Mouse (Mus musculus): ENCODE measurements around the gene Bcl2l1. TPM values are rescaled to one million over a fixed set of nuclear protein-coding genes. Genes with fewer than 3 reads are reported as not detected.

Bcl2l1 gene
- polyA plus RNA-seq, 1 experiment: 207 TPM

DNA sequence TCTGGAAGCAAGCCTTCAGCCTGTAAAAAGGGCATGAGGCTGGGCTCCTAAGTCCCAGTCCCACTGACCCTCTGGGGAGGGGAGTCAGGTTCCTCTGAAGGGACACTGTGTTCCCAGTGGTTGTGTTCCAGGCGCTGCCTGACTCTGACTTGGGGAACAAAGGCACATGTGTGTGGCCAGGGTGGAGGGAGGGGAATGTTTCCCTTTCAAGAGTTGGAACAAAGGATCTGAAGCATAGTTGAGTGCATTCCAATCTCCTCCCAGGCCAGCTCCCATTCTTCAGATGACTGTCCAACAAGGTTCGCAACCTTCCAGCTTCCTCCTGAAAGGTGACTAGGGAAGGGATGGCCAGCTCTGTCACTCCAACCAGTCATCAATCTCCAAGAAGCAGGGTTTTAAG, 11.2 kb downstream of the Bcl2l1 start:
- 92% methylated on average over 2 of the region's 2 CpGs for WGBS
- Histone ChIP-seq H3K27ac (ENCODE audit: control insufficient read depth, insufficient read depth, low read length) (0 out of 2 replicates have a peak overlapping the region, but pooled peaks have one; percentile 3), H3K4me1 (replicated peaks; ENCODE audit: control insufficient read depth, insufficient read depth, low read length) (peaks cover 63% of the 10 kb centered on the region), H3K4me3 (ENCODE audit: control insufficient read depth, insufficient read depth, low read length) (no peak overlapping the region), H3K27me3 (ENCODE audit: control insufficient read depth, insufficient read depth, low read length) (no peaks in the 10 kb centered on the region), H3K36me3 (ENCODE audit: control insufficient read depth, insufficient read depth, low read length) (peaks cover 36% of the 10 kb centered on the region)
- DNase-seq: no peak
- TF ChIP-seq POLR2A (IDR thresholded peaks at IDR 0.05; ENCODE audit: control insufficient read depth, extremely low read depth, insufficient read depth, low read length, poor library complexity): no peak
- TF ChIP-seq CTCF (IDR thresholded peaks at IDR 0.05; ENCODE audit: borderline replicate concordance, control insufficient read depth, extremely low read depth, insufficient read depth, low read length, poor library complexity): no peak

DNA sequence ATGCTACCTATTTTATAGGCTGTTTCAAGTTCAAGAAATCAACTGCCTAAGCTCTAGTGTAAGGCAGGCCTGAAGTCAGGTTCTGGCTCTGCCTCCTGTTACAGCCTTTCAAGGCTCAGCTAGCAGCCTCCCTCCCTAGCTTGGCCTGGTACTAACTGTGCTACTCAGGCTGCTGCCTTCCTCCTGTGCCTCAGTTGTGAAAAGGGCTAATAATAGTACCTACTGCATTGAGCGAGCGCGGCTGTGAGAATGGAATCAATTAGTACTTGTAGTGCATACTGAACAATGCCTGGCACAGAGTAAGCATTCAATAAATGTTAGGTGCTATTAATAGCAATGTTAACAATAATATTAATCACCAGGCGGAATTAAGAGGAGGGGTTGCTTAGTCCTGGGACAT, 11.6 kb downstream of the Bcl2l1 start:
- peak overlapping the region; percentile 48 for H3K27ac ChIP-seq (ENCODE audit: control insufficient read depth, insufficient read depth, low read length)
- TF ChIP-seq CTCF (IDR thresholded peaks at IDR 0.05; ENCODE audit: borderline replicate concordance, control insufficient read depth, extremely low read depth, insufficient read depth, low read length, poor library complexity) (no peak), POLR2A (IDR thresholded peaks at IDR 0.05; ENCODE audit: control insufficient read depth, extremely low read depth, insufficient read depth, low read length, poor library complexity) (no peak)
- DNase-seq: no peak
- H3K4me3 ChIP-seq (ENCODE audit: control insufficient read depth, insufficient read depth, low read length): no peak overlapping the region
- peaks cover 58% of the 10 kb centered on the region for H3K4me1 ChIP-seq (replicated peaks; ENCODE audit: control insufficient read depth, insufficient read depth, low read length)
- 93% methylated on average over 4 of the region's 4 CpGs for WGBS
- no peaks in the 10 kb centered on the region for H3K27me3 ChIP-seq (ENCODE audit: control insufficient read depth, insufficient read depth, low read length)
- H3K36me3 ChIP-seq (ENCODE audit: control insufficient read depth, insufficient read depth, low read length): peaks cover 36% of the 10 kb centered on the region

DNA sequence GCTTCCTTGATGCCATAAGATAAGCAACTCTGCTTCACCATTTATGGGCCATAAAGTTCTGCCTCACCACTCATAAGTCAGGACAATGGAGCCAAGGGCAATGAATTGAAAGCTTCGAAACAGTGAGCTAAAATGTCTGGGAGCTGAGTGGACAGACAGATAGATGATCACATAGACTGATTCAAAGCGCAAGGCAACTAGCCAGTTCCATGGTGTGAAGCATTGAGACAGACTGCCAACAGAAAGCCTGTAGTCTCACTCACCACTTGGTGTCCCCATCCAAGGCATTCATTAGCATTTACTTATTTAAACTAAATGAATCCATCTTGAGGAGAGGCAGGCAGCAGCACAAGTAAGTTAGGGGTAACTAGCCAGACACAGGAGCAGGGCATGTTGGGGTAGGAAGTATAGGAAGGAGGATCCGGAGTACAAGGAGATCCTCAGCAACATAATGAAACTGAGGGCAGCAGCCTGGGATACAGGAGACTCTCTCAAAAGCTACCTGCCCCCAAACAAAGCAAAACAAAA, 12.4 kb downstream of the Bcl2l1 start:
- Histone ChIP-seq H3K36me3 (ENCODE audit: control insufficient read depth, insufficient read depth, low read length) (peaks cover 36% of the 10 kb centered on the region), H3K27me3 (ENCODE audit: control insufficient read depth, insufficient read depth, low read length) (no peaks in the 10 kb centered on the region), H3K4me3 (ENCODE audit: control insufficient read depth, insufficient read depth, low read length) (no peak overlapping the region), H3K27ac (ENCODE audit: control insufficient read depth, insufficient read depth, low read length) (peak overlapping the region; percentile 38), H3K4me1 (replicated peaks; ENCODE audit: control insufficient read depth, insufficient read depth, low read length) (peaks cover 62% of the 10 kb centered on the region)
- no peak for DNase-seq
- TF ChIP-seq POLR2A (IDR thresholded peaks at IDR 0.05; ENCODE audit: control insufficient read depth, extremely low read depth, insufficient read depth, low read length, poor library complexity): no peak
- no peak for TF ChIP-seq CTCF (IDR thresholded peaks at IDR 0.05; ENCODE audit: borderline replicate concordance, control insufficient read depth, extremely low read depth, insufficient read depth, low read length, poor library complexity)
- WGBS: 97% methylated on average over 3 of the region's 3 CpGs

DNA sequence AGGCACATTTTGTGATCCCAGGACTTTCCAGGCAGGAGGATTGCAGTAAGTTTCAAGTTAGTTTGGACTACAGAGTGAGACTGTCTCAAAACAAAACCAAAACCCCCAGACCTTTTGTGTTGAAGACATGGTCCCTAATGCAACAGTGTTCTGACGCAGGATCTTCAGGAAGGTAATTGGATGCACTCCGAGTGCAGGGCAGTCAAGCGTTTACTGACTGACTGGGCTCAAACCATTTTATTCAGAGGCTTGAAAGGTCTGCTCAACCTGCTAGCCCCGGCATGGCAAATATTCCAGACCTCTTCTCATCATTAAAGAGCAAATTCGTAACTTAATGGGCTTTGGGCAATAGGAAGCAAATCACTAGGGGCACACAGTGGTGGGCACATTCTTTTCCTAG, 12.8 kb downstream of the Bcl2l1 start:
- Histone ChIP-seq H3K36me3 (ENCODE audit: control insufficient read depth, insufficient read depth, low read length) (peaks cover 36% of the 10 kb centered on the region), H3K4me1 (replicated peaks; ENCODE audit: control insufficient read depth, insufficient read depth, low read length) (peaks cover 61% of the 10 kb centered on the region), H3K27ac (ENCODE audit: control insufficient read depth, insufficient read depth, low read length) (peak overlapping the region; percentile 53), H3K27me3 (ENCODE audit: control insufficient read depth, insufficient read depth, low read length) (no peaks in the 10 kb centered on the region), H3K4me3 (ENCODE audit: control insufficient read depth, insufficient read depth, low read length) (no peak overlapping the region)
- no peak for DNase-seq
- TF ChIP-seq POLR2A (IDR thresholded peaks at IDR 0.05; ENCODE audit: control insufficient read depth, extremely low read depth, insufficient read depth, low read length, poor library complexity) (no peak), CTCF (IDR thresholded peaks at IDR 0.05; ENCODE audit: borderline replicate concordance, control insufficient read depth, extremely low read depth, insufficient read depth, low read length, poor library complexity) (no peak)
- 96% methylated on average over 5 of the region's 5 CpGs for WGBS

DNA sequence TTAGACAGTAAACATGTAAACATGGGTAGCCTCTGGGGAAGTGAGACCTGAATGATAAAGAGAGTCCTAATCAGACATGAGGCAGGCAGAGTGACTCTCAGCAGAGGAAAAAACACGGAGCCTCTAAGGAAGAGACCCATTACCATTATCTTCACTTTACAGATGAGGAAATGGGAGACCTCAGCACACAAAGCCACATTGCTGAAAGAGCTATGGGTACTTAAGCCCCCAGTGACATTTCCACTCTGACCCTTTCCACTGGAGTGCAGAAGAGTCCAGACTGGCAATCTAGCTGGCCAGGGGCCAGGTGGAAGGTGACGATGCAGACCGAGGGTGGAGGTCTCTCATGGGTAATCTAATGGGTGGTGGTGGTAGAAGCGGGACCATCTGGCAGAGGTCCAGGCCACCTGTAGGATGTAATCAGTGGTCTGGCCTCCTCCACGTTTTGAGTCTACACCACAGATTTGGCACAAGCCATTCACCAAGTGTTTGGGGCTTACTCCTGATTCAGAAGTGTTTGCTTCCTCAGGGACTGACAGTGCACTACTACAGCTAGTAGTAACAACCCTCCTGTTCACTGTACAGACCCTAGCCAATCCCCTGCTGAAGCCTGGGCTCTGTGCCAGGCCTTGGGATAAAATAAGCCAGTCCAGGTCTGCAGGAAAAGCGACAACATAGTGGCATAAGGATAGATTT, 13.8 kb downstream of the Bcl2l1 start:
- Histone ChIP-seq H3K4me3 (ENCODE audit: control insufficient read depth, insufficient read depth, low read length) (no peak overlapping the region), H3K27me3 (ENCODE audit: control insufficient read depth, insufficient read depth, low read length) (no peaks in the 10 kb centered on the region), H3K27ac (ENCODE audit: control insufficient read depth, insufficient read depth, low read length) (peak overlapping the region; percentile 88), H3K4me1 (replicated peaks; ENCODE audit: control insufficient read depth, insufficient read depth, low read length) (peaks cover 65% of the 10 kb centered on the region), H3K36me3 (ENCODE audit: control insufficient read depth, insufficient read depth, low read length) (peaks cover 36% of the 10 kb centered on the region)
- no peak for TF ChIP-seq POLR2A (IDR thresholded peaks at IDR 0.05; ENCODE audit: control insufficient read depth, extremely low read depth, insufficient read depth, low read length, poor library complexity)
- no peak for TF ChIP-seq CTCF (IDR thresholded peaks at IDR 0.05; ENCODE audit: borderline replicate concordance, control insufficient read depth, extremely low read depth, insufficient read depth, low read length, poor library complexity)
- WGBS: 40% methylated on average over 6 of the region's 6 CpGs
- no peak for DNase-seq

DNA sequence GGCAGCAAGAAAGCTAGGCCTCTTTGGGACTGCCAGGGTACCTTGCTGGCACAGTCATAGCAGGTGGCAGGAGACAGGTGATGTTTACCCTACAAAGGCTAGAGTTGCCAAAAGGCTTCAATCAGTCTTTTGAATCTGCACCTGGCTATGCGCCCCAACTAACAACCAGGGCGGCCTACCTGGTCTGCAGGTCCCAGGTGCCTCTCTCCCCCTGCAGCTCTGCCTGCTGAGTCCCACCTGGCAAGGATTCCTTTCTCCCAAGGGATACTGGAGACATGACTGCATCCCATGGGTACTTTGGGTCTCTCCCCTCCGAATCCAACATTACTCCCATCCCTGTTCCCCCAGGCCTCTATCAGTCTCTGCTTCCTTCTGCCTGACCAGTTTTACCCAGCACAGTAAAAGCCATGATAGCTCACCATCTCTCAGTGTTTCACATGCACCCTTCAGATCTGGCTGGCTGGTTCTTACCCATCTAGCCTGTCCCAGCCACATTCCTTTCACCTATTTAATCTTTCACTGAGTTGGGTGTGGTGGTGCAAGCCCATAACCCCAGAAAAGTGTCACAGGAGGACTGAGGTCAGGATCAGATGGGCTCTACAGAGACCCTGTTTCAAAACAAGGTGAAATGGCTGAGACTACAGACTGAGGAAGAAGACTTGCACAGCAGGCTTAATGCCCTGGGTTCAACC, 14.7 kb downstream of the Bcl2l1 start:
- Histone ChIP-seq H3K4me1 (replicated peaks; ENCODE audit: control insufficient read depth, insufficient read depth, low read length) (peaks cover 64% of the 10 kb centered on the region), H3K27me3 (ENCODE audit: control insufficient read depth, insufficient read depth, low read length) (no peaks in the 10 kb centered on the region), H3K27ac (ENCODE audit: control insufficient read depth, insufficient read depth, low read length) (peak overlapping the region; percentile 97), H3K36me3 (ENCODE audit: control insufficient read depth, insufficient read depth, low read length) (peaks cover 27% of the 10 kb centered on the region), H3K4me3 (ENCODE audit: control insufficient read depth, insufficient read depth, low read length) (peak overlapping the region; percentile 2; the same call in 1 of the 2 replicates)
- TF ChIP-seq CTCF (IDR thresholded peaks at IDR 0.05; ENCODE audit: borderline replicate concordance, control insufficient read depth, extremely low read depth, insufficient read depth, low read length, poor library complexity) (no peak), POLR2A (IDR thresholded peaks at IDR 0.05; ENCODE audit: control insufficient read depth, extremely low read depth, insufficient read depth, low read length, poor library complexity) (no peak)
- WGBS: 37% methylated on average over 3 of the region's 3 CpGs
- peak; percentile 25 for DNase-seq
